Mouse (Mus musculus) cerebral cortex, adult 2 months (tissue): ENCODE measurements around the gene Isy1.

Experiments
- WGBS: fragments of 180-500 bp; shearing (Covaris S2); methylation state at CpG from one replicate; pipeline ENCODE4 v1.1.7; 2018; 5-methylcytosine and 5-hydroxymethylcytosine counted together

Gene Isy1

GRCm38 (mm10) chr6:87838551-87839197 lies at the start of gene Isy1:
Gene Isy1 (minus strand): TSS chr6:87838798.
- under 1% methylated on average over 46 of the region's 46 CpGs for WGBS

- WGBS: under 1% methylated on average over 31 of the region's 31 CpGs
Observed at GRCm38 (mm10) chr6:87887594-87888233, 49.1 kb upstream of the Isy1 start, which contains the start of gene Copg1. Gene Copg1 (plus strand): TSS chr6:87887814.

GRCm38 (mm10) chr6:87886721-87887120 lies 48.1 kb upstream of the Isy1 start:
- WGBS: 93% methylated on average over 1 of the region's 1 CpGs

- 33% methylated on average over 4 of the region's 4 CpGs for WGBS
Observed at GRCm38 (mm10) chr6:87882816-87883215, 44.2 kb upstream of the Isy1 start.

- WGBS: 70% methylated on average over 3 of the region's 3 CpGs
Observed at GRCm38 (mm10) chr6:87882221-87882620, 43.6 kb upstream of the Isy1 start.

GRCm38 (mm10) chr6:87879628-87880027 lies 41.0 kb upstream of the Isy1 start:
- WGBS: 84% methylated on average over 3 of the region's 3 CpGs

GRCm38 (mm10) chr6:87879010-87879409 lies 40.4 kb upstream of the Isy1 start:
- WGBS: 74% methylated on average over 4 of the region's 4 CpGs

GRCm38 (mm10) chr6:87876068-87876643 lies 37.6 kb upstream of the Isy1 start:
- 75% methylated on average over 13 of the region's 13 CpGs for WGBS

GRCm38 (mm10) chr6:87875562-87875961 lies 37.0 kb upstream of the Isy1 start:
- 88% methylated on average over 7 of the region's 7 CpGs for WGBS

GRCm38 (mm10) chr6:87875083-87875482 lies 36.5 kb upstream of the Isy1 start:
- WGBS: 66% methylated on average over 1 of the region's 1 CpGs

- 98% methylated on average over 2 of the region's 2 CpGs for WGBS
Observed at GRCm38 (mm10) chr6:87873963-87874362, 35.4 kb upstream of the Isy1 start.

- 41% methylated on average over 1 of the region's 1 CpGs for WGBS
Observed at GRCm38 (mm10) chr6:87873104-87873503, 34.5 kb upstream of the Isy1 start.

GRCm38 (mm10) chr6:87871240-87871639 lies 32.6 kb upstream of the Isy1 start:
- 91% methylated on average over 7 of the region's 7 CpGs for WGBS

GRCm38 (mm10) chr6:87870440-87870839 lies 31.8 kb upstream of the Isy1 start:
- WGBS: 75% methylated on average over 1 of the region's 1 CpGs

GRCm38 (mm10) chr6:87868871-87869506 lies 30.4 kb upstream of the Isy1 start:
- 62% methylated on average over 9 of the region's 9 CpGs for WGBS

GRCm38 (mm10) chr6:87867256-87867655 lies 28.7 kb upstream of the Isy1 start:
- WGBS: 30% methylated on average over 2 of the region's 2 CpGs

GRCm38 (mm10) chr6:87866211-87866610 lies 27.6 kb upstream of the Isy1 start:
- 92% methylated on average over 6 of the region's 6 CpGs for WGBS

GRCm38 (mm10) chr6:87857071-87857470 lies 18.5 kb upstream of the Isy1 start:
- WGBS: 5% methylated on average over 1 of the region's 1 CpGs

GRCm38 (mm10) chr6:87853446-87853845 lies 14.8 kb upstream of the Isy1 start:
- 83% methylated on average over 4 of the region's 4 CpGs for WGBS

GRCm38 (mm10) chr6:87851871-87852270 lies 13.3 kb upstream of the Isy1 start:
- WGBS: 88% methylated on average over 6 of the region's 6 CpGs

- under 1% methylated on average over 55 of the region's 55 CpGs for WGBS
Observed at GRCm38 (mm10) chr6:87850900-87851614, 12.5 kb upstream of the Isy1 start, which contains the start of gene Cnbp. Gene Cnbp (minus strand): TSS chr6:87851106.
